ENCODE assay signal across 14 mouse cellular contexts in genomic region chr4:114583546-114584144, GRCm38 (mm10).
DNase-seq lines count a peak whose midpoint lies in the region; ATAC-seq and TF ChIP-seq lines count a peak whose summit lies in the region.
"Had no signal": no experiment of that assay in that cellular context is flagged by ENCODE, and none has a peak within 500 bp of the region (broad histone marks: within the 10 kb centered on the region; RNA-seq: fewer than 3 reads in every experiment).

No protein-coding gene starts in this region.

- no peak overlapping the region for H3K4me2 ChIP-seq in kidney, embryonic 16.5 days (replicated peaks; ENCODE audit: low read depth, low read length)
- no peak overlapping the region for H3K4me2 ChIP-seq in midbrain, embryonic 11.5 days
- H3K4me2 ChIP-seq in midbrain, embryonic 13.5 days (replicated peaks) = no peak overlapping the region
- H3K4me2 ChIP-seq in hindbrain, postnatal 0 days (ENCODE audit: low read depth, low read length) = no peak overlapping the region

- TF ChIP-seq CTCF in heart, adult 2 months (IDR thresholded peaks at IDR 0.05) = no peak
- TF ChIP-seq CTCF in hindbrain, postnatal 0 days (IDR thresholded peaks at IDR 0.05; ENCODE audit: low read depth) = no peak

- ATAC-seq in kidney, embryonic 16.5 days (ENCODE audit: low FRiP score, low TSS enrichment) = no peak
- ATAC-seq in midbrain, embryonic 11.5 days (ENCODE audit: low FRiP score) = no peak
- no peak for ATAC-seq in midbrain, embryonic 13.5 days
- ATAC-seq in hindbrain, postnatal 0 days = peak; percentile 34; the same call in 1 of the 2 replicates
- ATAC-seq: forebrain, postnatal 0 days; Patski had no signal

- H3K27me3 ChIP-seq in heart, adult 2 months (ENCODE audit: control insufficient read depth, insufficient read depth, low read length) = no peaks in the 10 kb centered on the region
- H3K27me3 ChIP-seq in heart, embryonic 10.5 days (ENCODE audit: insufficient read depth, poor library complexity, severe bottlenecking) = peaks cover 73% of the 10 kb centered on the region
- H3K27me3 ChIP-seq in kidney, embryonic 16.5 days (ENCODE audit: insufficient read depth, low read length) = no peaks in the 10 kb centered on the region
- H3K27me3 ChIP-seq in midbrain, embryonic 11.5 days (ENCODE audit: control insufficient read depth, insufficient read depth, low read length) = no peaks in the 10 kb centered on the region
- no peaks in the 10 kb centered on the region for H3K27me3 ChIP-seq in midbrain, embryonic 13.5 days
- H3K27me3 ChIP-seq in hindbrain, postnatal 0 days (ENCODE audit: insufficient read depth, low read length) = no peaks in the 10 kb centered on the region
- H3K27me3 ChIP-seq: Patski had no signal

- H3K9me3 ChIP-seq in heart, embryonic 10.5 days = no peaks in the 10 kb centered on the region
- no peaks in the 10 kb centered on the region for H3K9me3 ChIP-seq in kidney, embryonic 16.5 days (ENCODE audit: low read length)
- no peaks in the 10 kb centered on the region for H3K9me3 ChIP-seq in midbrain, embryonic 11.5 days (ENCODE audit: control insufficient read depth, low read length)
- H3K9me3 ChIP-seq in midbrain, embryonic 13.5 days = no peaks in the 10 kb centered on the region
- H3K9me3 ChIP-seq in hindbrain, postnatal 0 days (ENCODE audit: low read length) = no peaks in the 10 kb centered on the region

- TF ChIP-seq POLR2A in heart, adult 2 months (IDR thresholded peaks at IDR 0.05; ENCODE audit: insufficient read depth, low read depth, low read length) = no peak

- H3K9ac ChIP-seq in heart, adult 2 months (ENCODE audit: low read depth, low read length) = no peak overlapping the region
- no peak overlapping the region for H3K9ac ChIP-seq in kidney, embryonic 16.5 days (replicated peaks; ENCODE audit: low read length)
- H3K9ac ChIP-seq in midbrain, embryonic 11.5 days (ENCODE audit: low read length) = no peak overlapping the region
- H3K9ac ChIP-seq in midbrain, embryonic 13.5 days (replicated peaks) = no peak overlapping the region
- H3K9ac ChIP-seq in hindbrain, postnatal 0 days (replicated peaks; ENCODE audit: low read length) = no peak overlapping the region
- H3K9ac ChIP-seq: forebrain, postnatal 0 days had no signal

- DNase-seq in heart, adult 2 months = no peak
- no peak for DNase-seq in heart, embryonic 10.5 days (ENCODE audit: low spot score)
- DNase-seq in kidney, postnatal 10 days = peak; percentile 51
- DNase-seq in midbrain, embryonic 11.5 days (ENCODE audit: low spot score, missing footprints) = peak; percentile 39
- peak; percentile 28 for DNase-seq in hindbrain, postnatal 0 days (ENCODE audit: low spot score)
- DNase-seq in urinary bladder, adult 2 months (ENCODE audit: low spot score) = no peak
- DNase-seq: cerebellum, adult 9-11 months; forebrain, postnatal 0 days; gastrocnemius, adult 2 months had no signal

- H3K27ac ChIP-seq in heart, adult 2 months = peak overlapping the region; percentile 28
- no peak overlapping the region for H3K27ac ChIP-seq in heart, embryonic 10.5 days
- no peak overlapping the region for H3K27ac ChIP-seq in kidney, embryonic 16.5 days (ENCODE audit: low read length)
- no peak overlapping the region for H3K27ac ChIP-seq in midbrain, embryonic 11.5 days (ENCODE audit: low read depth, low read length)
- no peak overlapping the region for H3K27ac ChIP-seq in midbrain, embryonic 13.5 days
- H3K27ac ChIP-seq in hindbrain, postnatal 0 days = no peak overlapping the region
- H3K27ac ChIP-seq: gastrocnemius, adult 2 months; kidney, postnatal 0 days had no signal

- H3K36me3 ChIP-seq in heart, adult 2 months (ENCODE audit: control insufficient read depth, insufficient read depth, low read length) = no peaks in the 10 kb centered on the region
- no peaks in the 10 kb centered on the region for H3K36me3 ChIP-seq in heart, embryonic 10.5 days
- 0 out of 2 replicates have a peak, but pooled peaks cover 4% of the 10 kb centered on the region for H3K36me3 ChIP-seq in kidney, embryonic 16.5 days (ENCODE audit: insufficient read depth, low read length)
- H3K36me3 ChIP-seq in midbrain, embryonic 11.5 days (ENCODE audit: control insufficient read depth, insufficient read depth, low read length) = no peaks in the 10 kb centered on the region
- no peaks in the 10 kb centered on the region for H3K36me3 ChIP-seq in midbrain, embryonic 13.5 days
- H3K36me3 ChIP-seq in hindbrain, postnatal 0 days (ENCODE audit: insufficient read depth, low read length) = no peaks in the 10 kb centered on the region

- no peak overlapping the region for H3K4me3 ChIP-seq in heart, adult 2 months
- no peak overlapping the region for H3K4me3 ChIP-seq in heart, embryonic 10.5 days
- H3K4me3 ChIP-seq in kidney, embryonic 16.5 days (ENCODE audit: low read length) = no peak overlapping the region
- H3K4me3 ChIP-seq in midbrain, embryonic 11.5 days (ENCODE audit: low read depth, low read length) = no peak overlapping the region
- no peak overlapping the region for H3K4me3 ChIP-seq in midbrain, embryonic 13.5 days (replicated peaks)
- no peak overlapping the region for H3K4me3 ChIP-seq in hindbrain, postnatal 0 days (ENCODE audit: low read length)
- H3K4me3 ChIP-seq: erythroblast, embryonic 14.5 days; gastrocnemius, adult 2 months had no signal

- no peaks in the 10 kb centered on the region for H3K79me2 ChIP-seq in heart, adult 2 months (replicated peaks; ENCODE audit: control insufficient read depth, insufficient read depth, low read length)

- peaks cover 9% of the 10 kb centered on the region for H3K4me1 ChIP-seq in heart, adult 2 months (ENCODE audit: control insufficient read depth, insufficient read depth, low read length)
- peaks cover 19% of the 10 kb centered on the region for H3K4me1 ChIP-seq in heart, embryonic 10.5 days
- H3K4me1 ChIP-seq in kidney, embryonic 16.5 days (ENCODE audit: insufficient read depth, low read length) = peaks cover 7% of the 10 kb centered on the region
- no peaks in the 10 kb centered on the region for H3K4me1 ChIP-seq in midbrain, embryonic 11.5 days (ENCODE audit: control insufficient read depth, insufficient read depth, low read length)
- peaks cover 5% of the 10 kb centered on the region for H3K4me1 ChIP-seq in midbrain, embryonic 13.5 days (replicated peaks)
- no peaks in the 10 kb centered on the region for H3K4me1 ChIP-seq in hindbrain, postnatal 0 days (ENCODE audit: insufficient read depth, low read length)

- intact Hi-C loops in heart, adult 2 months (cut with DNase I) = loop anchor here (5.0 kb wide), 3 partner anchors 34 to 121 kb away; no protein-coding TSS in a partner anchor

- 81% methylated on average over 2 of the region's 2 CpGs for WGBS in heart, adult 2 months
- WGBS in heart, embryonic 10.5 days = 53% methylated on average over 2 of the region's 2 CpGs
- WGBS in kidney, embryonic 16.5 days = 51% methylated on average over 2 of the region's 2 CpGs
- 92% methylated on average over 2 of the region's 2 CpGs for WGBS in midbrain, embryonic 11.5 days
- WGBS in midbrain, embryonic 13.5 days = 89% methylated on average over 2 of the region's 2 CpGs
- WGBS in hindbrain, postnatal 0 days = 55% methylated on average over 2 of the region's 2 CpGs

- no peak for TF ChIP-seq EP300 in heart, adult 2 months (IDR thresholded peaks at IDR 0.05; ENCODE audit: insufficient read depth, low read depth, low read length)

Comparison
In these comparisons a context has a peak if more than half of its experiments do, and no peak if none do; other contexts are left out.
1. DNase-seq: peak in kidney, postnatal 10 days (single experiment), midbrain, embryonic 11.5 days (single experiment) and hindbrain, postnatal 0 days (single experiment); none in heart, adult 2 months (0 of 2), heart, embryonic 10.5 days (single experiment) and urinary bladder, adult 2 months (single experiment).